Mouse (Mus musculus) layer of hippocampus, adult 8-10 months (tissue): ENCODE results near the gene Lyst. TPM values are rescaled to one million over a fixed set of nuclear protein-coding genes. Genes with fewer than 3 reads are reported as not detected.

Experiments used
- DNase-seq, 2 experiments: peaks; one replicate each; pipeline ENCODE4 v3.0.0; 2022; ENCODE audit warnings: low spot score in 2 of 2
- total RNA-seq, 4 experiments: library from RNA; stranded (reverse); gene quantifications; 2 replicates each; pipeline ENCODE4 v1.2.4; 2022

Gene Lyst
- total RNA-seq, 4 experiments from 2014 or later = 81.9 to 115 (median 89.3) TPM

DNA sequence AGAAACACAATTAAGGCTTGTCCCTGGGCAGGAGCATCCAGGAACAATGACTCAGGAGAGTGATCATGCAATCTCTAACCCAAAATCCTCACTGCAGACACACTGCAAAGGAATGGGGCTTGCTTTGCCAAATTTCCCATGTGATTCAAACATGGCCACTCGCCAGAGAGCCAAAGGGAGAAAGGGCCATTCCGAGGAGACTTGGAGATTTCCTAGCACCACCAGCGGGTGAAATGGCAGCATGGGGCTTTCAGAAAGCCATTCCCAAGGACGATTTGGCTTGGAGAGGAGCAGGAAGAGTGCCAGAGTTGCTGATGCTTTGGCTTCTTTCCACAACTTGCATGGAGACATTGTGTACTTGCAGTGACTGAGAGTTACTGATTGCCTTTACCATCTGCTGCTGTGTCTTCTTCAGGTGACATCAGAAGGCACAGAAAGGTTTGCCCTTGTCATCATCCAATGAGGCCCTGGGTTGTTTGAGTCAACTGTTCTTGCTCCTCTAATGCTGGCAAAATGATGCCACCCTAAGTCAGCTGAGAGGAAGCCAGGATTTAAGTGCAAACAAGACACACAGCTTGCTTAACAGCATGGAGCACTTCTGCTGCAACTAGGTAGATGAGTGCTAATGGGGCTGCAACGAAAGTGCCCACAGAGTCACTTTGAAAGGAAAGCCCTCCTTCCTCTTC, 16.5 kb upstream of the Lyst start:
- DNase-seq = peak; percentile 41 to 52

DNA sequence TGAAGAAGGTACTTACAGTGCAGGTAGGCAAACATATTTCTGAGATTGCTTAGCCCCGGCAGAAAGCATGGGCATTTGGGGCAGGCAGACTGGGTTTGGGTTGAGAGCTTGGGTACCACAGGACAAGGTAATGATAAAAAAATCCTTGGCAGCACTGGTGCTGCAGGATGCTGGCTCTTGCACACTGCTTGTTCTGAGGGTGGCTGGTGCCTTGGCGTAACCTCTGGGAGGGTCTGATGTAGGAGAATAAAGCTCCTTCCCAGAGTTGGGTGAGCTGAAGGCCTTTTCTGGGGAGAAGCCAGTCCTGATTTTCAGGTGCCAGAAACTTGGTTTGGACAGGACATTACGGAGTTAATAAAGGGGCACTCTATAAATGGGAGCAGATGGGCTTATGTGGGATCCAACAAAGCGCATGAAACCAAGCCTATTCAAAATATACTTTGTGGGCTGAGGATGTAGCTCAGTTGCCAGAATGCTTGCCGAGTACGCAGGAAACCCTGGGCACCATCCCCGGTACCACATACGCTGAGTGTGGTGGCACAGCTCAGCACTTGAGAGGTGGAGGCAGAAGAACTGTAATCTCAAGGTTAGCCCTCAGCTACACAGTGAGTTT, 15.8 kb upstream of the Lyst start:
- DNase-seq = peak; percentile 63 to 76

DNA sequence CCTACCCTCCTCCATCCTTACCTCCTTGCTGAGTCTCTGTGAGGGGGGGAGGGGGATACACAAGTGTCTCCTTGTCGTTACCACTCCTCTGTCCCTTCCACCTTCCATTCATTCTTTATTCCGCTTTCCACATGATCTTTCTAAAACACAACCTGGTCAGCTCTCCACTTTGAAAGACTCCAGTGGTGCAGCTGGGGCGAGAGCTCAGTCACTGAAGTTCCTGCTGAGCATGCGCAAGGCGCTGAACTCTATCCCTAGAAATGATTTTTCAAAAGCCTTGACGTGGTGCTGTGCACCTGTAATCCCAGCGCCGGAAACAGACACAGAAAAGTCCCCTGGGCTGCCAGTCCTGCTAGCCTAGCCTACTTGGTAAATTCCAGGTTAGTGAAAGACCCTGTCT, 15.1 kb upstream of the Lyst start:
- DNase-seq = peak in 1 of 2 experiments; percentile 28

DNA sequence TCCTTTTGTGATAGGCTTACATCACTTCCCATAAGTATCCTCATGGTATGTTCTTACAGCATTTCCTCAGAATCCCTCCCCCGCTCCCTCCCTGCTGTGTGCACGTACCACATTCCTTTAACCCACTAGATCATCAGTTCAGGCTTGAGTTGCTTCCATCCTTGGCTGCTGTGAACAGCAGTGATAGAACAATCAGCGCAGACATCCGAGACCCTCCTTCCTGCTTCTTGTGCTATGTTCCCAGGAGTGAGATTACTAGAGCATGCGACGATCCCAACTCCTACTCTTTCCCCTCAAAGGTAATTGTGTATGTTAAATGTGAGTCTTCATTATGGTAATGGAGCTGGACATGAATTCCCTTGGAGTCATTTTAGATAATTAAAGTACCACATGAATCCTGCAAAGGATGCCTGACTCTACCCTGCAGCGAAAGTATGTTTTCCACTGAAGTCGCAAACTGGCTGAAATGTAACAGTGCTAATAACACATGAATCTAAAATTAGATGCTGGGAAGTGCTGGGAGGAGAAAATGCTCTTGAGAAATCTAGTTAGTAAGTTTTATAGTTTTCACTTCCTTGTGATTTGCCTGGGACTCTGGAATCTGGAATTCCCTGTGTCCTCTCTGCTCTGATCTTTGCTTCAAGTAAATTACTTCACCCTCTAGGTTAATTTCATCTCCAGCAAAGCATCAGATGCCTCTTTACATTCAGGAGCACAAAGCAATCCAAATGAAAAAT, 13.6 kb upstream of the Lyst start:
- no peak for DNase-seq

DNA sequence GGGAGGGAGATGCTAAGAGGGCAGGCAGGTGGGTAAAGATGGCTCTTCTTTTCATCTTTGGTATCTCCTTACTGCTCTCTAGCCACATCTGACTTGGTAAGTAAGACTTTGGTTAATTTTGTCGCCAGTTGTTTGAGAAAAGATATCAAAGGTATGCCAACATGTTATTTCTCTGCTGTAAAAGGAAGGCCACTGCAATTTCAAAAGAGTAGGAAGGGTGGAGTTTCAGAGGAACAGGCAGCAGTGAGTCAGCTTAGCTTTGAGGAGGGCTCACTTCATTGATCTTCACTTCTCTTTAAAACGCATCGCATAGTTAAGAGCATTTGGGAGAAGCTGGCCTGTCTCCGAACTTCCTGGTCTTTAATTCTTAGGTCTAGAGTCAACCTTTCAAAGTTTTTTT, 8.2 kb upstream of the Lyst start:
- DNase-seq = no peak

DNA sequence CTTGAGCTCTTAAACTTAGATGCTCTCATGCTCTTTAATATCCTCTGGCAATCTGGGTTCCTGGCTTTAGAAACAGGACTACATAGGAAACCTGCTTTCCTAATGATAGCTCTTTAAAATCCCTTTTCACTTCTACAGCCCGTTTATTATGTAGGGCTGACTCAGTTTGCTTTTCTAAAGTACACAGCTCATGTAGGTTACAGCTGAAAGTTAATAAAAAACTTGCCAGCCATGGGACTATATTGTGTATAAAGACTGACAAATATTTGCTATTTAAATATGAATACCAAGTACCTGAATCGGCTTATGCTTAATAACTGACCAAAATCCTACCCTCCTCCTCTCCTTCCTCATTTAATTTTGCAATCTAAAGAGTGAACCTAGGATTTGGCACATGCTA, 6.7 kb upstream of the Lyst start:
- no peak for DNase-seq

DNA sequence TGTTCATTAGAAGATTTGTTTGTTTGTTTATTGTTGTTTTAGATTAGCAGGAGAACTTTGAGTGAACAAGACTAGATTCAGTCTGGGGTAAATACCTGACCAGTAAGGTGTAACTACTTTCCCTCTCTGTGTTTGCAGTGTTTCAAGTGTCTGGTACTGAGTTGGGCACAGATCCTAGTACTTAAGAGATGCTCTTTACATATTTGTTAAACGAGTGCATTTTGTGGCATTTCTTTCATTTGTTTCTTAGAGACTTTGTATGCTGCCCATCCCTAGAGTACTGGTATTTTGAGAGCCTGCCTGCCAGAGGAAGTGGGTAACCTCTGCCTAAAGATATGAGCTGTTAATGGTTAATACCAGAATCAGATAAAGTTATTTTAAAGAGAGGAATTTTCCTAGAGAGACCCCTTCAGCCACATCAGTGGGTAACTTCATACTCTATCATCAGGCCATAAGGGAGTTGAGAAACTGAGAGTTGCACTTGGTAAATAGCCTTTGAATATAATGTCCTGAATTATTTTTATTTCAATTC, 2.5 kb upstream of the Lyst start:
- DNase-seq = no peak

DNA sequence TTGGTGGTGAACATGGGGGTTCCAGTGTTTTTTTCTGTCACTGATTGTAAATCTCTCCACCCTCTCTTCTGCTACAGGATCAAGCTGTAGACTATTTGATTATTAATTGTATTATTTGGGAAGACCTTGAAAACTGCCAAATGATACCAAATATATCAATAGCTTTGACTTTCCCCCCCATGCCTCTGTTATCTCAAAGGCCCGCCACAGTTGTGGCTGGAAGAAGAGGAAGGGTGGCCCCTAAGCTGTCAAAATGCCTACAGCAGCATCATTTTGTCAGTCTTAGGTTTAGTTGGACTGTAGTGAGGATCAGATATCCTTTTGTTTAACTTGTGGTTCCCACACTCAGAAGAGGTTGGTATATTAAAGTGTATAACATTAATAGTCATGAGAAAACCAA, 1.7 kb upstream of the Lyst start:
- no peak for DNase-seq

DNA sequence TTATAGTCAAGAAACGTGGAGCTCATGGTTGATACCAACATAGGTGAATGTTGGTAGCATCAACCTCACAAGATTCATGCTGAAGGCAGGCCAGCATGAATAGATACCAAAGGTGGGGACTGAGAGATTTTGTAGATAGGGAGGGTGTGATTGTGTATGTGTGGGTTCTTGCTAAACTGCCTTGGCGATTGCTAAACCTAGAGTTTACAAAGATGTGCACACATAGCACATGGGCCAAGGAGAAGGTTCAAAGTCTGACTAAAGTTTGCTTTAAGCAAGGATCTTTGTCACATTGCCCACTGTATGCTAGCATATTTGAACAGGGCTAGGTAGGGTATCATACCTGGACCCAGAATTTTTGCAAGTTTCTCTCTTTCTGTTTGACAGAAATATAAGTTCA, 1.2 kb upstream of the Lyst start:
- no peak for DNase-seq

DNA sequence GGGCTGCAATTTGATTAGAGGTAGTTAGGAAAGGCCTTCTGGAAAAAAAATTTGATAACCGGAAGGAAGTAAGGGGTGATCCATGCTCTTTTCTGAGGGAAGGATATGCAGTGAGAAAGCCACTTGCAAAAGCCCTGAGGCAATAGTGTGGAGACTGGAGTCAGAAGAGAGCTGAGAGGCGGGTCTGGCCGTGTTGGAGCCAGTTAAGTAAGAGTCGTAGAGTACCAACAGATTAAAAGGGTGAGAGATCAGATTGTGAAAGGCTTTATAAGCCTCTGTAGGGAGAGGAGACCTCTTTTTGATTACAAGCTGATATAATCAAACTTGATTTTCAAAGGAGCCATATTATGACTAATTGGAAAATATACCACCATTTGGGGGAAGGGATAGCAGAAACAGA, 1.7 kb downstream of the Lyst start:
- no peak for DNase-seq

DNA sequence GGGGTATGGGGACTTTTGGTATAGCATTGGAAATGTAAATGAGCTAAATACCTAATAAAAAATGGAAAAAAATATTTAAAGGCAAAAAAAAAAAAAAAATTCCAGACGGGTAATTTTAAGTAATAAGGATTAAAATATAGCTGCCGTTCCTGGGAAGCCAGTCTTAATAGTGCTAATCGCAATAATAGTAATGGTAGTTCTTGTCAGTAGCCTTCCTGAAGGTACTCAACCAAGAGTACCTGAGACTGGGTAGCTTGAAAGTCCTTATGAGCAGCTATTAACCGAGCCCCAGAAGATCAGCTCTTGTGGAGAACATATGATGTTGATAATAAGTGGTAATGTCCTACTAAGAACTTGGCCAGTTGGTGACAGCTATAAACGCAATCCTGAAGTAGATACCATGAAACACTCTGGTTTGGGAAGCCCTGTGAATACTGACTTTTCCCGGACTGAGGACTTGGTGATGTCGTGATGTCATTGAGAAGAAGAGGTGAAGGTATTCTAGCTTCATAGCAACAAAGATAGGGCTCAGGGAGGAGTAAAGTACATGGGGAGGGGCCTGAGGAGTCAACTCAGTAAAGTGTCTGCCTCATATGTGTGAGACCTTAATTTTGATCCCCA, 6.3 kb downstream of the Lyst start:
- DNase-seq = no peak

DNA sequence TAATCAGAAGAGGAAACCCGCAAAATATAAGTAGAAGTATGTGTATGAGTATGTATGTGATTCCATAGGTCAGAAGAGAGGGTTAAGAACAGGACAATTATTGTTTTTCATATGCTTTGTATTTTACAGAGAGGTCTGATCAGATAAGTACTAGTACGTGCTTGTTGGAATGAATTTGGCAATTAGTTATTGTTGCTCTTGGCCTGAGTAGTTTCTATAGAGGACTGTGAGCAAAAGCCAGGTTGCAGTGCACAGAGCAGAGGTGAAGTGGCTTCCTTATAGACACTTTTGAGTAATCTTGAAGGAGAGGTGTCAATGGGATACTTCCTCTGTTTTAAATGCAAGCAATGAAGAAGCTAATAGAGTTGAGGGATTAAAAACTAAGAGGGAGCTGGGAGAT, 7.7 kb downstream of the Lyst start:
- DNase-seq = no peak

DNA sequence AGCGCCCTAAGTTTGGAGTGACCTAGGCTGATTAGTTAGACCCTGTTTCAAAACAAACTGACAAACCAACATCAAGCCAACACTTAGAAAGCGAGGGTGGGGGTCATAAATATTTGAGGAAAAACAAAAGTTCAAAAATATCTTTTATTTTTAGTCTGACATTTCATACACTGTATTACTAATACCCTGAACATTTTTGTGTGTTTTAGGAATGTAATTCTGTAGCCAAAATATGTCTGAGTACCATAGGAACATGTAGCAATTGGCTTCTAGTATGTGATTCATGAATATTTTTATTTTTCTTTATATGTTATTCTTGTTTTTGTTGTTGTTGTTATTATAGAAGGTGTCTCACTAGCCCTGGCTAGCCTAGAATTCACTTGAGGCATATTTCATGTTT, 11.2 kb downstream of the Lyst start:
- no peak for DNase-seq

DNA sequence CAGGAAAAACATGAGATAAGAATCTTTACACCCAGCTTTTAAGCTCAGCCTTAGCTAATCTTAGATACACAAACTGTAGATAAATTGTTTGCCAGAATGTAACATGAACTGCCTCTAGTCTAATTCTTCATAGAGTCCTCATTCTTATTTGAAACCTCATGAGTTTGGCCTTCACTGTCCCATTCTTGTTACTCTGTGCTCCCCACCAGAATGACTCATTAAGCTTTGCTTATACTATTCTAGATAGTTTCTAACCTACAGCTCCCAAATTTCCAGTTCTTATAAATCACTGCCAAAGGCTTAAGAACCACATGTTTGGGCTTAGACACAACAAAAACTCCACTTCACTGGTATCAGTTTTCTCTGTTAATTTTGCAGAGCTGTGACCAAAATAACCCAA, 16.0 kb downstream of the Lyst start:
- no peak for DNase-seq

DNA sequence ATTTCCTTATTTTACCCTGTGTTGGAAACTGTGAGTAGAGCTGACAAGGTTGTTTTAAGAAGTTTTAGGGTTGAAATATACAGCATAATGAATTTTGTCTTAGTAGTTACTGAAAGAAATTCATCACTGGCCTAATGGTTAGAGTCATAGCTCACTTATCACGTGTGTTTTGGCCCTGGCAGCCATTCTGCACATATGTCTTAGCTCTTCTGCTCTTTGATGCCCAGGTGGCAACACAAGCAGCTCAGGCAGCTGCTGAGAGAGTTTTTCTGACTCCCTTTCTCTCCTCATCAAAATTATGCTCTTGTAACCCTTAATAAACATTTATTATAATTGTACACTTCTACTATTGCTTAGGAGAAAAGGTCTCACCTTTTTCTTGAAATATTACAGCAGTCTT, 18.1 kb downstream of the Lyst start:
- no peak for DNase-seq

DNA sequence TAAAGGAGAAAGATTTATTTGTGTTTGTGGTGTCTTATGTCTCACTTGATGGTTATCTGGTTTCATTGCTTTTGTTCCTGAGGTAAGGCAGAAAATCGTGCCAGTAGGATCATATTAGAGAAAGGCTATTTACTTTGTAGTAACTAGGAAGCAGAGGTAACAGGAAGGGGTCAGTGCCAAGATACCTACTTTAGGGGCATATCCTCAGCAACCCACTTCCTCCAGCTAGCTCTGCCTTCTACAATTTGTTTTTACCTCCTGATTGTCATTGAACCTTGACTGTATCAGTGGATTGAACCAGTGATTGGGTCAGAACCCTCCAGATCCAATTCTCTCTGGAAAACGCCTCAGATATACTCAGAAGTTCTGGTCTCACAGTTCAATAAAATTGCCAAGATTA, 19.5 kb downstream of the Lyst start:
- DNase-seq = no peak

DNA sequence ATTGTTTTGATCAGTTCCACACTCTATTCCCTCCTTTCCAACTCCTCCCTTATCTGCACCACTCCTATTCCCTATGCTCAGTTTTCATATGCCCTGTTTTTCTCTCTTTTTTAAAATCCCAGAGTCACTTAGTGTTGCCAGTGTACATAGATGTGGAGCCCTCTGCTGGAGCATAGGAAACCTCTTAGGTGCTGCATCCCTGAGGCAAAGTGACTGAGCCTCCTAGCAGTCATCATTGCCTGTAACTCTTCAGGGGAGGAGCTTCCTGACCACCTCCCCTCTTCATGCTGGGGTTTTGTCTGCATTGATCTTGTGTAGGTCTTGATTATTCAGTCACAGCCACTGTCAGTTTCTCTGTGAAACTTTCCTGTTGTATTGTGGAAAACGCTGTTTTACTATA, 22.7 kb downstream of the Lyst start:
- DNase-seq = peak in 1 of 2 experiments; percentile 30

DNA sequence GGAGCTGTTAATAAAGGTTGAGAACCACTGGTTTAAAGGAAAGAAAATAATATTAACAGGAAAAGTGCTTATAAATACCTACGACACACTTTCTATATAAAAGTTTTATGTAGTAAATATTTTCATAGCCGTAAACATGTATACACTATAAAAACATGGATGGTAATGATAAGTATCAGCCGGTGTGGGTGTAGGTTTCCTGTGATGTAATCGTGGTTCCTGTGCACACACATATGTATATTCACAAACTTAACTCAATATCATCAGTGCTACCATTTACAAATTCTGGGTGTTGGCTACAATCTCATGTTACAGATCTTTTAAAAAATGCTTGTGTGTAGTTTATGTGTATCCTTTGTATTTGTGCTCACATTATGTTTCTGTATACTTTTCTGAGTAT, 24.0 kb downstream of the Lyst start:
- no peak for DNase-seq

DNA sequence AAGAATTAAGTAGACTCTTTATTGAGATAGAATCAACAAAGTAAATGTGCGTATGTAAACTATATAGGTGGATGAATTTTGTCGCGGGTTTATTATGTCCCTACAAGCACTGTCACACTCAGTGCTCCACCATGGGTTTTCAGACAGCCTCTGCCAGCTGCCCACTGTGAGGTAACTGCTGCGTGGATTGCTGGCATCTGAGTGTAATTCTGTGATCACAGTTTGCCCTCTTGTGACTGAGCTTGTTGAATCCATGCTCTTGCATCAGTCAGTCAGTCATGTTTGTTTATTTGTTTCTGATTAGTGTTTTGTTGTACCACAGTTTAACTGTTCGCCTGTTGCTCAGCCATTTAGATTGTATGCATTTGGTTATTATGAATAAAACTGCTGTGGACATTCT, 31.3 kb downstream of the Lyst start:
- DNase-seq = no peak

DNA sequence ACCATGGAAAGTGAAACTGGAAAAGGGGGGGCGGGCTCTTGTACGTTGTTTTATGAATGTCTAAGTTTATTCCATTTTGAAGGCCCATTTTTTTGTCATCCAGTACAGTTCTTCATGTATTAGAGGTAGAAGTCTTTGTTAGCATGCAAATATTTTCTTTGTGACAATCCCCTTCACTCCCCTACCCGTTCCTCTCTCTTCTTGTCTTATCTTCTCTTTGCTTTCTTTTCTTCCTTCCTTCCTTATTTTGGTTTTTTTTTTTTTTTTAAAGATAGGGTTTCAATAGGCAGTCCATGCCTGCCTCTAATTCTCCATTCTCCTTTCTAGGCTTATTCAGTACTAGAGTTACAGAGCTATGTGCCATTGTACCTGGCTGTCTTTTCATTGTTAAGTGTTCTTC, 32.4 kb downstream of the Lyst start:
- no peak for DNase-seq

DNA sequence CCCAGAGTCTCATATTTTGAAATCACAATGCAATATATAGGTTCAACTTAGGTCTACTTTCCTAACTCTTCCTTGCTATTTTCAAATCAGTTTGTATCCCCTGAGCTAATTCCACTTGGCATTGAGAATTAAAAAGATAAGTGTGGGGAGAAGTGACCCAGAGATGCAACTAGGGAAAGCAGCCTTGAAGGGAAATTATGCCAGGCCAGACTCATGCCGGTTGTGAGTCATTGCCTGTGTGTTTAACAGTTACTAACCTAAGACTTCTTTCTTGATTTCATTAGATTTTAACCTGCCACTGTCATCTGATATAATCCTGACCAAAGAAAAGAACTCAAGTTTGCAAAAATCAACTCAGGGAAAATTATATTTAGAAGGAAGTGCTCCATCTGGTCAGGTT, 43.5 kb downstream of the Lyst start:
- no peak for DNase-seq

DNA sequence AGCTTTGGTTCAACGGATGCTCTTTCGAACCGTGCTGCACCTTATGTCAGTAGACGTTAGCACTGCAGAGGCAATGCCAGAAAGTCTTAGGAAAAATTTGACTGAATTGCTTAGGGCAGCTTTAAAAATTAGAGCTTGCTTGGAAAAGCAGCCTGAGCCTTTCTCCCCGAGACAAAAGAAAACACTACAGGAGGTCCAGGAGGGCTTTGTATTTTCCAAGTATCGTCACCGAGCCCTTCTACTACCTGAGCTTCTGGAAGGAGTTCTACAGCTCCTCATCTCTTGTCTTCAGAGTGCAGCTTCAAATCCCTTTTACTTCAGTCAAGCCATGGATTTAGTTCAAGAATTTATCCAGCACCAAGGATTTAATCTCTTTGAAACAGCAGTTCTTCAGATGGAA, 44.5 kb downstream of the Lyst start:
- DNase-seq = no peak
